Mouse (Mus musculus): ENCODE measurements around the gene Tmprss11f. TPM values are rescaled to one million over a fixed set of nuclear protein-coding genes. Genes with fewer than 3 reads are reported as not detected.
"Not testable (repeated sequence)": the region's sequence is repeated elsewhere in the genome, so short reads cannot be mapped to it uniquely, and the experiment has no call there.

The Tmprss11f gene
- total and polyA plus RNA-seq, 2 experiments from 2014 or later: not detected

DNA sequence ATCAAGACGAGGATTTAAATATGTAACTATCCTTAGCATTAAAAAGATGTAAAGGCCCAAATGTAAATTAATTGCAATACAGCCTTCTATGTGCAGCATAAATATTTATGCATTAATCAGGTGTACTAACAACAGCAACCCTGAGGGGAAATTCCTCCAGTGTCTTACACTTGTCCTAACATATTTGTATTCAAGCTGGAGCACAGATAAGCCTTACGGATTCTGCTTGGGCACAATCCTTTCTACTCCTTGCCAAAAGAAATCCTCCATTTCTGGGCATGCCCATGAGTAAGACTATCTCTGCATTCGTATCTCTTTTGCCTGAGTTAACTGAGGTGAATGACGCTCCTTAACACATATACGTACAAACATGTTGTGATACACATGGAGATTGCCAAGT, 49.6 kb downstream of the Tmprss11f start:
- TF ChIP-seq CTCF (IDR thresholded peaks at IDR 0.05; ENCODE audit: low read depth): no peak
- H3K4me2 ChIP-seq (ENCODE audit: low read depth, low read length): no peak overlapping the region
- ATAC-seq: no peak
- no peak overlapping the region for H3K9ac ChIP-seq (replicated peaks; ENCODE audit: low read length)
- no peak overlapping the region for H3K27ac ChIP-seq
- H3K4me3 ChIP-seq (ENCODE audit: low read length): no peak overlapping the region
- no peaks in the 10 kb centered on the region for H3K36me3 ChIP-seq (ENCODE audit: insufficient read depth, low read length)
- H3K27me3 ChIP-seq (ENCODE audit: insufficient read depth, low read length): no peaks in the 10 kb centered on the region
- 81% methylated on average over 5 of the region's 5 CpGs for WGBS
- no peaks in the 10 kb centered on the region for H3K9me3 ChIP-seq (ENCODE audit: low read length)
- DNase-seq (ENCODE audit: low spot score): no peak
- no peaks in the 10 kb centered on the region for H3K4me1 ChIP-seq (ENCODE audit: insufficient read depth, low read length)

DNA sequence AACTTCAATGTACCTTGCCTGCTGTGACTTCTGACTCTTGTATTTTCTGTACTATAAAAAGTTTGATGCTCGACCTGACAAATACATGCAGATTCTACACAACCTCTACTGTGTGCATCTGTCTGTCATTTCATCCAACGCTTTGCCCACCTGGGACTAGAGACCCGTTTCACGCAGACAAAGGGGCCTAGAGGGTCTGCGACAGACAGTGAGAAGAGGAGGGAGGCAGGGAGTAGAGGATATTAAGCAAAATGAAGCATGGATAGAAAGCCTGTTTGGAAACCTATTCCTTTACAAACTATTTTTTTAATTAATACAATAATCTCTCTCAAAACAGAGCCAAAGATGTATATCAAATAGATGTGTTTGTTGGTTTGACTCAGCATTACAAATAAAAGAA, 50.2 kb downstream of the Tmprss11f start:
- no peak for DNase-seq (ENCODE audit: low spot score)
- Histone ChIP-seq H3K36me3 (ENCODE audit: insufficient read depth, low read length) (no peaks in the 10 kb centered on the region), H3K4me3 (ENCODE audit: low read length) (no peak overlapping the region), H3K9ac (replicated peaks; ENCODE audit: low read length) (no peak overlapping the region), H3K9me3 (ENCODE audit: low read length) (no peaks in the 10 kb centered on the region), H3K27ac (no peak overlapping the region), H3K4me1 (ENCODE audit: insufficient read depth, low read length) (no peaks in the 10 kb centered on the region), H3K4me2 (ENCODE audit: low read depth, low read length) (no peak overlapping the region), H3K27me3 (ENCODE audit: insufficient read depth, low read length) (no peaks in the 10 kb centered on the region)
- no peak for TF ChIP-seq CTCF (IDR thresholded peaks at IDR 0.05; ENCODE audit: low read depth)
- 67% methylated on average over 5 of the region's 5 CpGs for WGBS
- no peak for ATAC-seq

DNA sequence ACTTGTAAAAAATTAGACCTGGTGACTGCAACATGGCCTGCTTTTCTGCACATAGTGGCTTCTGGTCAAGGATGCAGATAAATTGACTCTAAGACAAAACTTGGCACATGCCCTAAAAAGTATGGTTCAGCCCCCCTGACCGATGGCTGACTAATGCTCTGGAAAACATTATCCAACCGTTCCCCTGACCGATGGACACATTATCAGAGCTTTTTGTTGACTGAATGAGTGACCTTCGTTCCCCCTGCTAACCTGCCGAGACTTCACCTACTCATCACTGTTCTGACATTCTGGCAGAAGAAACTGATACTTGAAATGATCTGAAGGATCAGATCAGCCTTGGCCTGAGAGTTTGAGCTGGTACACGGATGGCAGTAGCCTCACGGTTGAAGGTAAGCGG, 53.5 kb downstream of the Tmprss11f start:
- H3K4me3 ChIP-seq (ENCODE audit: low read length); DNase-seq (ENCODE audit: low spot score); H3K27ac ChIP-seq; H3K27me3 ChIP-seq (ENCODE audit: insufficient read depth, low read length); H3K9me3 ChIP-seq (ENCODE audit: low read length); H3K4me1 ChIP-seq (ENCODE audit: insufficient read depth, low read length); ATAC-seq; H3K4me2 ChIP-seq (ENCODE audit: low read depth, low read length); H3K9ac ChIP-seq (replicated peaks; ENCODE audit: low read length); H3K36me3 ChIP-seq (ENCODE audit: insufficient read depth, low read length): not testable (repeated sequence)
- WGBS: 90% methylated on average over 8 of the region's 8 CpGs

DNA sequence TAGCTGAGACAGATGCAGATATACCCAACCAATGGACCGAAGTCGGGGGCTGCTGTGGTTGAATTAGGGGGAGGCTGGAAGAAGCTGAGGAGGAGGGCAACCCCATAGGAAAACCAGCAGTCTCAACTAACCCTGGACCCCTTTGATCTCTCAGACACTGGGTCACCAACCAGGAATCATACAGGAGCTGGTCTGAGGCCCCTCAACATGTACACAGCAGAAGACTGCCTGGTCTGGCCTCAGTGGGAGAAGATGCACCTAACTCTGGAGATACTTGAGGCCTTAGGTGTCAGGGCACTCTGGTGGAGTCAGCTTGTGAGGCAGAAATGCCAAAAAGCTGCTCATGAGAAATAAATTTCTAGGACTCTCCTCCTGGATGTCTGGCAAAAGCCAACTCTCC, 85.5 kb downstream of the Tmprss11f start:
- Histone ChIP-seq H3K4me2 (ENCODE audit: low read depth, low read length) (no peak overlapping the region), H3K4me1 (ENCODE audit: insufficient read depth, low read length) (no peaks in the 10 kb centered on the region), H3K9ac (replicated peaks; ENCODE audit: low read length) (no peak overlapping the region), H3K27me3 (ENCODE audit: insufficient read depth, low read length) (no peaks in the 10 kb centered on the region), H3K27ac (no peak overlapping the region), H3K4me3 (ENCODE audit: low read length) (no peak overlapping the region), H3K36me3 (ENCODE audit: insufficient read depth, low read length) (no peaks in the 10 kb centered on the region), H3K9me3 (ENCODE audit: low read length) (no peaks in the 10 kb centered on the region)
- no peak for ATAC-seq
- no peak for DNase-seq (ENCODE audit: low spot score)
- TF ChIP-seq CTCF (IDR thresholded peaks at IDR 0.05; ENCODE audit: low read depth): no peak
- WGBS: 83% methylated on average over 2 of the region's 2 CpGs

DNA sequence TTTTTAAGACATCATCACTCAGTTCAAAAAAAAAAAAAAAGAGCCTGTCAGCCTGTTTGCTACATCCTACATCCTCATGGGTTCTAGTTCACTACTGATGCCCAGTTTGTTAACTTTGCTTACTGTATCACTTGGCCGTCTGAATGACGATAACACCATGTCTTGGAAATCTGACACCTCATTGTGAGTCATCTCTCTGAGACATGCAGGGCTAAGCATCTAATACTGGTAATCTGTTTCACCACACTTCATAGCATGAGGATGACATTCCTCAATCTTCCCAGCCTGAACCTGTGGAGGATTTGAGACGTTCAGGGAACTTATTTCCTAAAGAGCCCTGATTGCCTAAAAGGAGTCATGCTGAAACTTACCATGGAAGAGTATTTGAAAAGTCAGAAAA, 91.6 kb downstream of the Tmprss11f start:
- no peak for TF ChIP-seq CTCF (IDR thresholded peaks at IDR 0.05; ENCODE audit: low read depth)
- no peaks in the 10 kb centered on the region for H3K27me3 ChIP-seq (ENCODE audit: insufficient read depth, low read length)
- no peak overlapping the region for H3K27ac ChIP-seq
- no peak overlapping the region for H3K9ac ChIP-seq (replicated peaks; ENCODE audit: low read length)
- ATAC-seq (no peak), DNase-seq (ENCODE audit: low spot score) (no peak)
- no peaks in the 10 kb centered on the region for H3K4me1 ChIP-seq (ENCODE audit: insufficient read depth, low read length)
- 81% methylated on average over 3 of the region's 3 CpGs for WGBS
- no peak overlapping the region for H3K4me3 ChIP-seq (ENCODE audit: low read length)
- H3K9me3 ChIP-seq (ENCODE audit: low read length): no peaks in the 10 kb centered on the region
- no peak overlapping the region for H3K4me2 ChIP-seq (ENCODE audit: low read depth, low read length)
- H3K36me3 ChIP-seq (ENCODE audit: insufficient read depth, low read length): no peaks in the 10 kb centered on the region

DNA sequence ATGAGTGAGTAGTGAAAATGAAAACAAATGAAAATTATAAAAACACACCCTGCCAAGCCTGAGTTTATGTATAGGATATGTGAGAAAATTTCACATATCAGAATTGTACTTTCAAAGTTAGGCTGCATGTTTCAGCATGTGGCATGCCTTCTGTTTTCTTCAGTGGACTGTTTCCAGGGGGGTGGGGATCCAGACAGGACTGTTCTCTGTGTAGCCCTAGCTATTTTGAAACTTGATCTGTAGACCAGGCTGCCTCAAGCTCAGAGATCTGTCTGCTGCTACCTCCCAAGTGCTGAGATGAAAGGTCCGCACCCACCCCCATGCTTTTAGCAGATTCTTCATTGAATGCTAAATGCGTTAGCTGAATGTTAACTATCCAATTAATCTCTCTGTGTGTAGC, 103.5 kb downstream of the Tmprss11f start:
- no peak for DNase-seq (ENCODE audit: low spot score)
- Histone ChIP-seq H3K4me1 (ENCODE audit: insufficient read depth, low read length) (no peaks in the 10 kb centered on the region), H3K27me3 (ENCODE audit: insufficient read depth, low read length) (no peaks in the 10 kb centered on the region), H3K4me3 (ENCODE audit: low read length) (no peak overlapping the region), H3K9me3 (ENCODE audit: low read length) (no peaks in the 10 kb centered on the region), H3K36me3 (ENCODE audit: insufficient read depth, low read length) (no peaks in the 10 kb centered on the region), H3K9ac (replicated peaks; ENCODE audit: low read length) (no peak overlapping the region), H3K4me2 (ENCODE audit: low read depth, low read length) (no peak overlapping the region), H3K27ac (no peak overlapping the region)
- 75% methylated on average over 2 of the region's 2 CpGs for WGBS
- TF ChIP-seq CTCF (IDR thresholded peaks at IDR 0.05; ENCODE audit: low read depth): no peak
- no peak for ATAC-seq

DNA sequence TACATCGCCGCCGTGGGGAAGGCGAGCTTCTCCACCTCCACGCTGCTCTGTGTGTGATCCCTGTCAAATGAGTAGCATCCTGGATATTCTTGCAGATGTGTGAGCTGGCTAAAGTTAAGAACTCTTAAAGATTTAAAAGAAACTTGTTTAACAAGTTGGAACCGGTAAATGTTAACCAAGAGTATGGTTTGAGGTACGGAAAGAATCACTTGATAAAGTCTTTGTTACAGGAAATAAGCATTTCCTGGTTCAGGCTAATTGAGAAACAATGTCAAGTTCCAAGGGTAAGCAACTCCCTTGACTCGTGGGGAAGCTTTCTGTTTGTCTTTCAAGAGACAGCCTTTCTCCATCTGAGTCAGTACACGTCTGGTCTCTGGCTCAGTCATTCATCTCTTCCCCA, 113.7 kb downstream of the Tmprss11f start, which contains the start of gene Tmprss11g:
Tmprss11g (minus strand) TSS at position 101 of the 400 bp plus-strand sequence.
- ATAC-seq (no peak), DNase-seq (ENCODE audit: low spot score) (no peak)
- Histone ChIP-seq H3K27me3 (ENCODE audit: insufficient read depth, low read length) (no peaks in the 10 kb centered on the region), H3K27ac (no peak within 1 kb of the TSS), H3K4me1 (ENCODE audit: insufficient read depth, low read length) (no peaks in the 10 kb centered on the region), H3K9me3 (ENCODE audit: low read length) (no peaks in the 10 kb centered on the region), H3K36me3 (ENCODE audit: insufficient read depth, low read length) (no peaks in the 10 kb centered on the region), H3K9ac (replicated peaks; ENCODE audit: low read length) (no peak within 1 kb of the TSS), H3K4me3 (ENCODE audit: low read length) (no peak within 1 kb of the TSS), H3K4me2 (ENCODE audit: low read depth, low read length) (no peak within 1 kb of the TSS)
- 81% methylated on average over 9 of the region's 9 CpGs for WGBS
- TF ChIP-seq CTCF (IDR thresholded peaks at IDR 0.05; ENCODE audit: low read depth): no peak
